Mouse (Mus musculus) kidney, adult 11 months (tissue): ENCODE data around the gene Col6a5.
"Not testable (repeated sequence)": the region's sequence is repeated elsewhere in the genome, so short reads cannot be mapped to it uniquely, and the experiment has no call there.

Source experiments
- DNase-seq: peaks from one replicate; pipeline ENCODE4 v3.0.0; 2022

Gene Col6a5

DNA sequence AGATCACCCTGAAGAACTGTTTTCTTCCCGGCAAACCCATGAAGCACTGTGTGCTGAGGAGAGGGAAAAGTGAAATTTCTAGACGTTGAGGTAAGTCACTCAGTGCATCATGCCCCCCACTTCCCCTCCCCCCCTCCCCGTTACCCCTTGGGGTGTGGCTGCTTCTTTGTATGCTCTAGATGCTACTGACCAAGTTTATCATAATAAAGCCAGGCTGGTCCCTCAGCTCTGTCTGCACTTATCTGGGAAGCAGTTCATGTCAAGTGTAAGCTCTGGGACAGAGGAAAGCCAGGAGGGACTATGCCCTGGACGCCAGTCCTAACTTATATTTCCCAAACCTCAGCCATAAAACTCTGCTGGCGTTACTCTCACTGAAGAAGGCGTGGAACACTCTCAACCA, 53.0 kb downstream of the Col6a5 start:
- DNase-seq = no peak

DNA sequence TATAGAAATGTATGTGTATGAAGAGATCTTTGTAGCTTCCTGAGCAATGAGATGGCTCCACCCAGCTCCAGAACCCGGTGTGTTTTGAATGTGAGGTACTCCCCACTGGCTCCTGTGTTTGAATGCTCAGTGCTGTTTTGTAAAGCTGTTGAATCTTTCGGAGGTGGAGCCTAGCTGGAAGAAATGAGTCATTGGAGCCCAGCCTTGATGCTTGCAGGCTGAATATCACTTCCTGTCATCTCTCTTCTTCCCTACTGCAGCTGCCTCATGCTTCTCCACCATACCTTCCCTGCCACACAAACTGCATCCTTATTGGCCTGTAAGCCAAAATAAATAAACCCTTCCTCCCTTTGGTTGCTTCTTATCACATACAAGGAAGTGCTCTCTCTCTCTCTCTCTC, 72.9 kb downstream of the Col6a5 start:
- DNase-seq = no peak

- DNase-seq = no peak
These were observed 75.6 kb downstream of the Col6a5 start for GRCm38 (mm10) chr9:105884656-105885430.

DNA sequence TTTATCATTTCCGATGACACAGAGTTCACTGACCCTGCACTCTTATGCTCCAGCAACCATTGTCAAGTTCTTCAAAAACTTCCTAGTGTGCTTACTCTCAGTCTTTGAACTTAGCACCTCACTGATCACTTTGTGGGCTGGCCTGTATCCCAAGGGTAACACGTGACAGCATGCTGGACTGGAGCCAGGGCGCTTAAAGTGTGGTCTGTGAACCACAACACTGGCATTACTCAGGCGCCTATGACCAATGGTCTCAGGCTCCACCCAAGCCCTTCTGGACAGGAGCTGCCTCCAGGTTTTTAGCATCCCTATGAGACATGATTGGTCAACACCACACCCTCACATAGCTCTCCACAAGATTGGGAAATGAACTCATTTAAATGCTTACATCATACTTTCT, 79.7 kb downstream of the Col6a5 start:
- DNase-seq = peak; percentile 79

GRCm38 (mm10) chr9:105878365-105879108, 81.9 kb downstream of the Col6a5 start:
- no peak for DNase-seq

- no peak for DNase-seq
These were observed 84.3 kb downstream of the Col6a5 start for GRCm38 (mm10) chr9:105876124-105876523.

GRCm38 (mm10) chr9:105871643-105872042, 88.8 kb downstream of the Col6a5 start:
- DNase-seq = no peak

DNA sequence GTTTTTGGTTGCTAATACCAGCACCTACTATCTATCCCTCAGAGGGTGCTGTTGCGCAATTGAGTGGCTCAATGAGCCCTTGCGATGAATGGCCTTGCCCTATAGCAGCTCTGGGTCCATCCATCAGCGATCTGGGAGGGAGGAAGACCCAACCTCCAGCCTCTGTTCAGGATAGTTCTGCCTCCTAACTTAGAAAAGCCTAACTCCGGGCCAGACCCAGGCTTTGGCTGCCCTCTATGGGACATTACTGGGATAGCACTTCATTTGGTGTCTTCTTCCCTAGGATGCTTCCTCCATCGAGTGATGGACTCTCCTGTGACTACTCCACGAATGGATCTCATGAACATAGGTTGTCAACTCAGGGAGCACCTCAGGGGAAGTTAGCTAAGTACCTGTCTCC, 102.7 kb downstream of the Col6a5 start:
- DNase-seq = peak; percentile 15

- DNase-seq = no peak
These were observed 107.7 kb downstream of the Col6a5 start for GRCm38 (mm10) chr9:105852778-105853065.

- DNase-seq = no peak
These were observed 108.2 kb downstream of the Col6a5 start for GRCm38 (mm10) chr9:105852015-105852777.

DNA sequence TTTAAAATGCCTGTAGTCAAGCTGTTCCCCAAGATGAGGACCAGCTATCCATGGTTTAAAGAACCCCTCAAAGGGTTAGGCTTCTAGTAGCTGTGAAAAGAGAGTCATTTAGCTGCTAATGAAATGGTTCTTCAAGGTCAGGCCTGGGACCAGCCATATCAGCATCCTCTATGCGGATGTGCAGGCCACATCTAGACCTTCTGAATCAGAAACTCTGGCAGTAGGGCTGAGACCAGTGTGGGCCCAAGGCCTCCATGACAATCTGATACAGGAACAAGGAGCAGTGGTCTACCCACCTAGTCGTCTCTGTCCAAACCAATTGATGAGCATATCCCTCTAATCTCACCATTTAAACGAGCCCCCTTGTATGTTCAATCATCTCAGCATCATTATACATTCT, 109.4 kb downstream of the Col6a5 start:
- DNase-seq = no peak

DNA sequence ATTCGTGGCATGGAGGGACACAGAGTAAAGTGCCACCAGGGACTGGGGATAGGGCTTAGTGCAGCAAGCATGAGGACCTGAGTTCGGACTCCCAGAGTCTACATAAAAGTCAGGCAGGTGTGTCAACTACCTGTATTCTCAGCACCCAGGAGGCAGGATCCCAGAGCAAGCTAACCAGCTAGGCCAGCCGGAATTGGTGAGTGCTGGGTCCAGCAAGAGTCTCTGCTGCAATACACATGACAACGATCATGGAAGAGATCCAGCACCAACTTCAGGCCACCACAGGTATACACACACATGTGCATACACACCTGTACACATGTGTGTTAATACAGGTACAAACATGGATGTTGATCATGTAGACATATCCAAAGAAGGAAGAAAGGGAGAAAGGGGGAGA, 112.0 kb downstream of the Col6a5 start:
- DNase-seq = no peak

DNA sequence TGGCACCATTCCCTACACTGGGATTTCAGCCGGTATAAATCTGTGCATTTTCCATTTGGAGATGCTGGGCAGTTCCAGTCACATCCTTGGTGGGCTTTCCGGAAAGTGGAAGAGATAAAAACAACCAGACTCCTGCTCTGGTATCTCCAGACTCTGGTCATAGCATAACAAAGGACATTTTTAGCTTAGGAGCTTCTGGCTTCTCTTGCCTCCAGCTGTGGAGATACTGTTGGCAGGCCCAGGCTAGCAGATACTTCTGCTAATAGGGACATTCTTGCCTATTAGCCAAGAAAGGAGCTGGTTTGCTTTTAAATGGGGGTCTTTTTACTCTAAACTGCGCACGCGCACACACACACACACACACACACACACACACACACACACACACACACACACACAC, 113.2 kb downstream of the Col6a5 start:
- no peak for DNase-seq

DNA sequence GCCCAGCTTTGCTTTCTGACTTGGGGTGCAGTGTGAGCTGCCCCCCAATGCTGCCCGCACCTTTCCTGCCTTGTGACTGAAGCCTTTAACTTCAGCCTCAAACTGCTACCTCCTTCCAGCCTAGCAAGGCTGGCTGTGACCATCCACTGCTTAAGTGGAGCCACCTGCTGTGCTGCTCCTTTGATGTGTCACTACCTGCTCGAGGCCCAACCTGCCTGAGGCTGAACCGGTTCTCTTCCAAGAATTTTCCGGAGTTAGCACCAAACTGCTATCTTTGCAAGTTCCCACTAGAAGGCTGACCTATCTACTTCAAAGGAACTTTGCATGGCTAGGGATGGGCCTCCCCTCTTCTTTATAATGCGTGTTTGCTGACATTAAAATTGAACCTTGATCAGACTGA, 119.1 kb downstream of the Col6a5 start:
- DNase-seq = not testable (repeated sequence)

DNA sequence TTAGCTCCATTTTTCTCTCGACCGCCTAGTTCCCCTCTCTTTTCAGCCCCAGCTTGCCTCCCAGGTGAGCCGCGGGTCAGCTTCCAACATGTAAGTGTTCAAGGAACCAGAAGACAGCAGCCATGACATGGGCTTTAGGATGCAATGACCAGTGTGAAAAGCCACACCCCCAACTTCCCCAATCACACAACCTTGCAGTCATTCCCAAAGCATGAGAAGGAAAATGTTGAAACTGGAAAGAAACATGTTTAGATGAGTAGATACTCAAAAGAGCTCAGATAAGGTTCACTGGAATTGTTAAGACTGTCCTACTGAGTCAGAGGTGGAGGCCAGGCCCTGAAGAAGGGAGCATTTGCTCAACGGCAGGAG, 121.3 kb downstream of the Col6a5 start:
- no peak for DNase-seq

- DNase-seq = no peak
These were observed 121.9 kb downstream of the Col6a5 start for GRCm38 (mm10) chr9:105838396-105839146.

DNA sequence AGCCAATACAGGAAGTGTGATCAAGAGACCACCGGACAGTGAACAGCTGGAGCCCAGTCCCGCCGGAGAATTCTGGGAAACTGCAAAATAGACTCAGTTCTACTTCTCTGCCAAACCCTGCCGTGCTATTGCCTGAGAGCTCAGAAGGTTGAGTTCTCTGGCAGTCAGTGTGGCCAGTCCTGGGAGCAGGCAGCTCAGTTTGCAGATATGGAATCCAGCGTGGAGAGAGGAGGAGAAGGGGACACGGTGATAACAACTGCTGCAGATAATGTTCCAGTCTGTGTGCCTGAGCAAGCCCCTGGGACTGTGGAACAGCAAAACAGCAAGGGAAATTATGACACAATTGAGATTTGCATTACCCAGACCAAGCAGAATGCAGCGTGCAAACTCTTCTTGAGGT, 124.9 kb downstream of the Col6a5 start:
- no peak for DNase-seq

DNA sequence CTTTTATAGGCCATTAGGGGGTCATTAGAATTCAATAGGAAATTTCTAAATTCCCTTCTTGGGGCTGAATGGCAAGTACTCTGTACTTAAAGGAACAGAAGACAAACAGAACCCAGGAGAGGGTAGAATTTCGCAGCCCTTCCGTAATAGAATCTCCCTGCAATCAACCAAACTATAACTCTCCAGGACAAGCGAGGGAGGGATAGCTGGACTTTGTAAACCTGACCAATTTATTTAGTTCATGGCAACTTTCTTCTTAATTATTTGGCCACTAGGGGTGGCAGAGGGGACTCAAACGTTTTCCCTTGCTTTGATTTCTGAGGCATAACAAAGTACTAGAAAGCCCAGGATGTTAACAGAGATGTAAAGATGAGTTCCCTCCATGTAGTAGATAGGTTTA, 125.6 kb downstream of the Col6a5 start:
- no peak for DNase-seq

DNA sequence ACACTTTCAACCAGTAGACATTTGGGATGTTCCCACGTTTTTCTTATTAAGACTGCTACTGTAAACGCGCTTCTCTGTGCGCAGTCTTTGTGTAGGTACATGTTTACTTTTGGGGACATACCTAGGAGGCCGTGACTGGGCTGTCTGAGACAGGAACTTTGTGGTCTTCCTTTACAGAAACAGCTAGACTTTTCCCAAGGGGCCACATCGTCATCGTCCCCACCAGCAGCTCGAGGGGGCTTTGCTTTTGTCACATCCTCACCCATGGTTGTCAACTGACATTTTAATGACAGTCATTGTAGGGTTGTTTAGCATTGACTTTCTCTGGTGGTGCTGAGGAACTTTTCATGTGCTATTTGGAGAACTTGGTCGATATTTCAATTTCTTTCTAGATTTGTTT, 129.2 kb downstream of the Col6a5 start:
- no peak for DNase-seq

- no peak for DNase-seq
These were observed 132.6 kb downstream of the Col6a5 start, which contains the start of gene Col6a6 for GRCm38 (mm10) chr9:105827791-105828385. TSS of gene Col6a6 (minus strand) at chr9:105828160.

DNA sequence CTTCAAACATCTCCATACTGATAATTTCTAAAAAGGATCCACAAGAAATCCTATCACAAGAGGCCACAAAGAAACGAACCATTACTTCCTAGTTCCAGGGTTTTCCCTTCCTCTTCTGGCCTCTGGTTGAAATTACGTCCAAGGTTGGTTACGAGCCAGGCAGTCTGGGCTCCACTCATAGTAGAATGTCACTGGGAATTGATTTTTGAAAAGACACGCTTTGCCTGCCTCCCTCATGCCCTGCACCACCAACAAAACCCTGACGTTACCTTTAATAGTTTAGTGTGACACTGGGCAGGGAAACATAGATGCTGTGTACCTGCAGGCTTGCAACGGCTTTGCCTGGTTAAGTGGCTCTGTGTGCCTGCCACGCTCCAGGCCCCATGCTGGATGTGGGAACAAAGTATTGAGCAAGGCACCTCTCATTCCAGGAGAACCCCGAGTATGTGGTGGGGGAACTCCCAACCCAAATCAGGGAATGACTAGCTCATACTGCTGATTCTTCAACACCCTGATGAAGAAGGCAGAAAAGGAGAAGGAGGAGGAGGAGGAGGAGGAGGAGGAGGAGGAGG, 133.3 kb downstream of the Col6a5 start:
- DNase-seq = no peak

- no peak for DNase-seq
These were observed 139.7 kb downstream of the Col6a5 start for GRCm38 (mm10) chr9:105820711-105821110.
